Mouse (Mus musculus) liver, embryonic 14.5 days (tissue): ENCODE measurements around the gene Mymx. TPM values are rescaled to one million over a fixed set of nuclear protein-coding genes. Genes with fewer than 3 reads are reported as not detected.
A peak's percentile ranks its signal among the peaks of the same experiment; 100 is the strongest.

ENCODE experiments used
- ATAC-seq: fragments of 200-750 bp; cut with Nextera tagmentation; 2 replicates; pipeline ENCODE4 v1.8.0; 2017; ENCODE audit warnings: moderate number of reproducible peaks, mild to moderate bottlenecking, moderate library complexity; ENCODE audit not compliant: insufficient read depth
- DNase-seq, 3 experiments: peaks; one replicate each; pipeline ENCODE4 v3.0.0-alpha.2; 2012 to 2013; ENCODE audit warnings: low read depth in 3 of 3, low spot score in 3 of 3
- H3K27ac ChIP-seq: fragments of 300-500 bp; sonication (generic); 2 replicates; pipeline ENCODE4 v1.5.1; 2014; ENCODE audit warnings: moderate library complexity, mild to moderate bottlenecking, control low read depth, inconsistent platforms
- H3K27me3 ChIP-seq: fragments of 300-500 bp; sonication (generic); 2 replicates; pipeline ENCODE4 v1.6.1; 2014; ENCODE audit warnings: mild to moderate bottlenecking, low read length, moderate library complexity; ENCODE audit not compliant: control insufficient read depth, insufficient read depth
- H3K36me3 ChIP-seq: fragments of 300-500 bp; sonication (generic); replicated peaks from 2 replicates; pipeline ENCODE4 v1.6.1; 2014; ENCODE audit warnings: low read depth; ENCODE audit not compliant: control insufficient read depth, insufficient read depth
- H3K4me1 ChIP-seq, 2 experiments: fragments of 200-500 bp in 1 of 2; fragments of 300-500 bp in 1 of 2; sonication (generic) in 1 of 2; replicated peaks; 2 replicates each; pipeline ENCODE4 v1.6.1; 2012 to 2014; ENCODE audit warnings: antibody characterized with exemption in 1 of 2, inconsistent platforms in 1 of 2, low read length in 1 of 2; ENCODE audit not compliant: control insufficient read depth in 2 of 2, insufficient read depth in 2 of 2
- H3K4me2 ChIP-seq: fragments of 300-500 bp; sonication (generic); 2 replicates; pipeline ENCODE4 v1.6.1; 2014; ENCODE audit warnings: low read depth, mild to moderate bottlenecking, control low read depth, moderate library complexity
- H3K4me3 ChIP-seq, 2 experiments: fragments of 200-500 bp in 1 of 2; fragments of 300-500 bp in 1 of 2; sonication (generic) in 1 of 2; 2 replicates each; pipeline ENCODE4 v1.5.1; 2012 to 2014; ENCODE audit warnings: low read depth in 2 of 2, low read length in 2 of 2, mild to moderate bottlenecking in 2 of 2, control low read depth in 1 of 2, inconsistent platforms in 1 of 2, moderate library complexity in 1 of 2; ENCODE audit not compliant: insufficient read depth in 1 of 2
- H3K9ac ChIP-seq: fragments of 300-500 bp; sonication (generic); replicated peaks from 2 replicates; pipeline ENCODE4 v1.6.1; 2014; ENCODE audit warnings: mild to moderate bottlenecking, control low read depth, moderate library complexity
- H3K9me3 ChIP-seq: fragments of 300-500 bp; sonication (generic); 2 replicates; pipeline ENCODE4 v1.6.1; 2016; ENCODE audit warnings: low read length, mixed read lengths; ENCODE audit not compliant: control insufficient read depth
- CTCF ChIP-seq: IDR thresholded peaks from 2 replicates; pipeline ENCODE4 v1.5.1; 2016; ENCODE audit warnings: antibody characterized with exemption, low read depth, control low read depth
- EP300 ChIP-seq: IDR thresholded peaks from 2 replicates; pipeline ENCODE4 v1.6.1; 2016; ENCODE audit warnings: antibody characterized with exemption, low read depth
- WGBS: fragments of 180-500 bp; shearing (Covaris S2); extraction: QIAGEN DNeasy Blood & Tissue Kit; methylation state at CpG from one replicate; pipeline ENCODE4 v1.1.7; 2014; ENCODE audit not compliant: insufficient replicate concordance; 5-methylcytosine and 5-hydroxymethylcytosine counted together
- polyA plus RNA-seq, 2 experiments: library from polyadenylated mRNA; depleted of rRNA in 1 of 2; stranded (reverse) in 1 of 2; unstranded in 1 of 2; fragments of >200 nt; fragmentation: Nextera tagmentation in 1 of 2; extraction: Ambion mirVana in 1 of 2; gene quantifications; 2 replicates each; pipeline versions ENCODE4 v1.2.1 to v1.2.3; 2012 to 2014

Gene Mymx
- polyA plus RNA-seq (2012; rRNA removed), result 0.10 TPM in 1 of 2 replicates, not detected in the other
- not detected in 2 replicates for polyA plus RNA-seq (2014; fragmentation: Nextera tagmentation; extraction: Ambion mirVana)

GRCm38 (mm10) chr17:45601877-45602304 lies at the start of gene Mymx:
Gene Mymx, minus strand, starts transcription at chr17:45602102.
- Histone ChIP-seq H3K27ac (no peak within 1 kb of the TSS), H3K9me3 (no peaks in the 10 kb centered on the region), H3K4me2 (peak within 1 kb of the TSS; percentile 46), H3K9ac (peak within 1 kb of the TSS; percentile 32), H3K4me1 (peaks cover 31 to 41% of the 10 kb centered on the region in 2 experiments), H3K27me3 (no peaks in the 10 kb centered on the region; the same call in 1 of the 2 replicates), H3K4me3 (no peak within 1 kb of the TSS), H3K36me3 (no peaks in the 10 kb centered on the region)
- TF ChIP-seq CTCF (no peak), EP300 (no peak)
- DNase-seq (no peak), ATAC-seq (no peak)
- WGBS, result 64% methylated on average over 6 of the region's 6 CpGs

GRCm38 (mm10) chr17:45644185-45644584 lies 42.3 kb upstream of the Mymx start:
- Histone ChIP-seq H3K4me1 (no peaks in the 10 kb centered on the region), H3K9ac (no peak overlapping the region), H3K36me3 (no peaks in the 10 kb centered on the region), H3K4me3 (peak overlapping the region in 1 of 2 experiments; percentile 5; a peak in 2 of 4 replicates), H3K4me2 (no peak overlapping the region), H3K27me3 (no peaks in the 10 kb centered on the region), H3K9me3 (no peaks in the 10 kb centered on the region), H3K27ac (no peak overlapping the region)
- TF ChIP-seq CTCF (0 out of 2 replicates have a peak, but pooled peaks have one; percentile 7), EP300 (no peak)
- DNase-seq (no peak), ATAC-seq (no peak)
- WGBS, result 79% methylated on average over 4 of the region's 4 CpGs

GRCm38 (mm10) chr17:45642701-45643100 lies 40.8 kb upstream of the Mymx start:
- Histone ChIP-seq H3K36me3 (no peaks in the 10 kb centered on the region), H3K9me3 (no peaks in the 10 kb centered on the region), H3K27ac (no peak overlapping the region), H3K9ac (no peak overlapping the region), H3K4me1 (no peaks in the 10 kb centered on the region), H3K4me3 (no peak overlapping the region), H3K27me3 (no peaks in the 10 kb centered on the region), H3K4me2 (no peak overlapping the region)
- ATAC-seq (no peak), DNase-seq (no peak)
- no peak for TF ChIP-seq EP300
- TF ChIP-seq CTCF, result peak; percentile 93
- WGBS, result 20% methylated on average over 12 of the region's 12 CpGs

GRCm38 (mm10) chr17:45641981-45642380 lies 40.1 kb upstream of the Mymx start:
- TF ChIP-seq CTCF, result no peak
- TF ChIP-seq EP300, result no peak
- Histone ChIP-seq H3K9ac (no peak overlapping the region), H3K27ac (no peak overlapping the region), H3K27me3 (no peaks in the 10 kb centered on the region), H3K9me3 (no peaks in the 10 kb centered on the region), H3K36me3 (no peaks in the 10 kb centered on the region), H3K4me2 (no peak overlapping the region), H3K4me3 (no peak overlapping the region), H3K4me1 (no peaks in the 10 kb centered on the region)
- 74% methylated on average over 8 of the region's 8 CpGs for WGBS
- DNase-seq (no peak), ATAC-seq (no peak)

GRCm38 (mm10) chr17:45638596-45639295 lies 36.8 kb upstream of the Mymx start:
- H3K9me3 ChIP-seq, result no peaks in the 10 kb centered on the region
- no peaks in the 10 kb centered on the region for H3K27me3 ChIP-seq
- no peak for ATAC-seq
- no peak overlapping the region for H3K9ac ChIP-seq
- no peak overlapping the region for H3K4me2 ChIP-seq
- no peaks in the 10 kb centered on the region for H3K4me1 ChIP-seq
- H3K36me3 ChIP-seq, result no peaks in the 10 kb centered on the region
- no peak overlapping the region for H3K27ac ChIP-seq
- TF ChIP-seq CTCF, result no peak
- no peak for TF ChIP-seq EP300
- no peak for DNase-seq
- H3K4me3 ChIP-seq, result no peak overlapping the region
- WGBS, result 54% methylated on average over 16 of the region's 16 CpGs
